Mouse (Mus musculus): ENCODE results near the gene Gm28635. TPM values are rescaled to one million over a fixed set of nuclear protein-coding genes. Genes with fewer than 3 reads are reported as not detected.

Gene Gm28635
- polyA plus RNA-seq, 1 experiment from 2014 or later: not detected

DNA sequence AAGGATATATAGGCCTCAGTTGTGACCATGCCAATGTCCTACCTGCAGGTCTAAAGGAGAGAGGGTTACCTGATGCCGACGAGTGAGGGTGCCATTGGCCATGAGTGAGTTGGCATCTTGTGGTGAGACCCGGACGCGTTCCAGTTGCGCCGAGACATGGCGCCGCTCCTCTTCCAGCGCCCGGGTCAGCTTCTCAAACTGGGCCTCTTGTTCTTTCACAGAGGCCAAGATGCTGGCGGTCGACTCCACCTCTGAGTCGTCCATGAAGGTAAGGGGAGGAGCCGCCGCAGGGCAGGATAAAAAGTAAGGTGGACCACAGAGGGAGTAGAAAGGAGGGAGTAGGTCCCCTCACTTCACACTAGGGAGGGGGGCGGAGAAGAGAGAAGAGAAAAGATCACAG, 53.6 kb downstream of the Gm28635 start:
- Histone ChIP-seq H3K27me3 (ENCODE audit: insufficient read depth, poor library complexity, severe bottlenecking) (no peaks in the 10 kb centered on the region), H3K36me3 (peaks cover 57% of the 10 kb centered on the region), H3K4me3 (no peak overlapping the region), H3K27ac (no peak overlapping the region), H3K4me1 (peaks cover 48% of the 10 kb centered on the region), H3K9me3 (no peaks in the 10 kb centered on the region)
- no peak for DNase-seq (ENCODE audit: low spot score)
- 91% methylated on average over 17 of the region's 17 CpGs for WGBS

DNA sequence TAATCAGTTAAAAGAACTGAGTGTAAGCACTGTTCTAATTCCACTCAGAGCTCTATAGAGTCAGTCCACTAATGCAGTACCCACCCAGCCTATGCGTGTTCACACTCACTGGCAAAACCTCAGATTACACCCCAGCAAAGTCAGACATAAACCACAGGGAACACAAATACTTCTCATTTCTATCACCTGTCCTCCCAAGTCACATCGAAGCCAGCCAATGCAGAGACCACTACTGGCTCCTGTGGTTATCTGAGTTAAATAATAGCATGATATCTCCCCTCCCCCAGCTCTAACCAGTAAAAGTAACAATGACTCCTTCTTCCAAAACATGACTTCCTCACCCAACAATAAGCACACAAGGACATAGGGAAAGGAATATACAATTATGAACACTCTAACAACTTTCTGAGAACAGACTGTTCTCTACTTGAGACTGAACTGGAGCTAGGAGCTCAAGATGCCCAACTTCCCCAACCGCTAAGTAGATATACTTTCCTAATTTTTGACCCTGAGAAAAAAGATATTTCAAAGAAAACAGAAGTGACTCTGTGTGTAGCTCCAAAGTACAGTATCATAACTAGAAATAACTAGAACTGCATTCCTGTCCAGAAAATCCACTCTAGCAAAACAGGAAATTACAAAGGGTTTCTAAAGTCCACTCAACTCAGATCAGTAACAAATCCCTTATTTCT, 54.3 kb downstream of the Gm28635 start:
- 80% methylated on average over 3 of the region's 3 CpGs for WGBS
- Histone ChIP-seq H3K36me3 (peaks cover 60% of the 10 kb centered on the region), H3K27me3 (ENCODE audit: insufficient read depth, poor library complexity, severe bottlenecking) (no peaks in the 10 kb centered on the region), H3K27ac (no peak overlapping the region), H3K9me3 (no peaks in the 10 kb centered on the region), H3K4me1 (peaks cover 53% of the 10 kb centered on the region), H3K4me3 (no peak overlapping the region)
- DNase-seq (ENCODE audit: low spot score): no peak

DNA sequence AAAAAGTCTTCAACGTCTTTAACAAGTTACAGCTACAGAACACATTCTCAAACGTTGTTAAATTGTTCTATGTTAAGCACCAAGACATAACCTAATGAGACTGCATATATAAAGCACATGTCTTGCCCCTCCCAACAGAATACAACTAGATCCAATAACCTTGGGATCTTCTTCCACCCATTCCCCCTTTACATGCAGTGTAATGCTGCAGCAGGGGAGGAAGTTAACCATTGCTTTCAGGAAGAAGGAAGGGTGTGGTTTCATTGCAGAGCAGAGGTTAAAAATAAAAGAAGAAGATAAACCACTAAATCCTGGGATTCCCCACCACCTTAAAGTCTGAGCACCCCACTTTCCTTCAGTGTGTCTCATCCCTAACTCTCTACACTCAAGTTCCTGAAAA, 55.2 kb downstream of the Gm28635 start:
- H3K9me3 ChIP-seq: no peaks in the 10 kb centered on the region
- no peaks in the 10 kb centered on the region for H3K27me3 ChIP-seq (ENCODE audit: insufficient read depth, poor library complexity, severe bottlenecking)
- no peak overlapping the region for H3K4me3 ChIP-seq
- H3K27ac ChIP-seq: no peak overlapping the region
- 71% methylated on average over 2 of the region's 2 CpGs for WGBS
- peaks cover 52% of the 10 kb centered on the region for H3K4me1 ChIP-seq
- peaks cover 58% of the 10 kb centered on the region for H3K36me3 ChIP-seq
- no peak for DNase-seq (ENCODE audit: low spot score)

DNA sequence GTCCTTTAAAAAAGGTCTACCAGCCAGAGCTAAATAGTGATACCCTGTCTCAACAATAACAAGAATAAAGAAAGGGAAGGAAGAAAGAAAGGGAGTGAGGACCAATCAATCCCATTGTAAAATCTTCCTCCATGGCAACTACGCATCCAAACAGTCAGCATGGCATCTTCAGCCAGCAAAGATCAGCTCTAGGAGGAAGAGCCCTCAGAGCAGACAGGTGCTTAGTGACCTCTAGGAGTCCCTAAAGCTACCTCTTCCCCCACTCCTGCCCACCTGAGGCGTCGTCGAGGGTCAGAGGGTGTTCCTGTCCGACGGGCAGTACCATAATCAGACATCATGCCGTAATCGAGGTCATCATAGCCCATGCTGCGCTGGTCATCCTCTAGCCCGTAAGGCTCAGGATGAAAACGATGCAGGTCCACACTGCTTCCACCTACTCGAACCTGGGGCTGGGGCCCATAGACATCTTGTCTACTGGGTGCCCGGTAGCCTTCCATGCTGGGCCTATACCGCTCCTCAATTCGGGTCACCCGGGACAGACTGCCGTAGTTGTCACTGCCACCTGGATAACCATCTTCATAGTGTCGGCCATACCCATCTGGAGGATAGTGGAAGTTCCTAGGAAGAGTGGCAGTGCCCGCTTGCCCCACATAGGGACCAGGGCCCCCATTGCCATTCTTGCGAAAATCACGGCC, 58.0 kb downstream of the Gm28635 start:
- peaks cover 34% of the 10 kb centered on the region for H3K4me1 ChIP-seq
- H3K27ac ChIP-seq: no peak overlapping the region
- H3K27me3 ChIP-seq (ENCODE audit: insufficient read depth, poor library complexity, severe bottlenecking): no peaks in the 10 kb centered on the region
- no peaks in the 10 kb centered on the region for H3K9me3 ChIP-seq
- DNase-seq (ENCODE audit: low spot score): peak; percentile 72
- WGBS: 93% methylated on average over 21 of the region's 21 CpGs
- H3K4me3 ChIP-seq: no peak overlapping the region
- peaks cover 83% of the 10 kb centered on the region for H3K36me3 ChIP-seq

DNA sequence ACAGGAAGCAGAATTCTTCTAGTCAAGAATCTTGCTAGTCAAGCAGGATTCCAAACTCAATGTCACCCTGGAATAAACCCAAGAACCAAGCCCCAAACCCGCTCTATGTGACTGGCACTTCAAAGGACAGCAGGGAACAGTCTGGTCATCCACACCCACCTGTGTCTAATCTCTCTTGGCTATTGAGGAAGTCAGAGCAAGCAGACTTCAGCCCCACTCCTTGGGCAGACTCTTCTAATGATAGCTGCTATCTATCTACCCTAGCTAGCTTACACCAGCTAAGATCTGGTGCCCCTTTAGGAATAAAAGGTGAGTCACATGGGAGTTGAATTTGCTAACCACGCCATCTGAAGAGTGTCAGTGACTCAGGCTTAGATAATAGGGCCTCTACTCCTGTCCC, 58.9 kb downstream of the Gm28635 start:
- H3K4me3 ChIP-seq: no peak overlapping the region
- H3K27me3 ChIP-seq (ENCODE audit: insufficient read depth, poor library complexity, severe bottlenecking): no peaks in the 10 kb centered on the region
- DNase-seq (ENCODE audit: low spot score): no peak
- H3K27ac ChIP-seq: 0 out of 2 replicates have a peak overlapping the region, but pooled peaks have one; percentile 47
- peaks cover 29% of the 10 kb centered on the region for H3K4me1 ChIP-seq
- WGBS: 49% methylated on average over 2 of the region's 2 CpGs
- peaks cover 84% of the 10 kb centered on the region for H3K36me3 ChIP-seq
- H3K9me3 ChIP-seq: no peaks in the 10 kb centered on the region

DNA sequence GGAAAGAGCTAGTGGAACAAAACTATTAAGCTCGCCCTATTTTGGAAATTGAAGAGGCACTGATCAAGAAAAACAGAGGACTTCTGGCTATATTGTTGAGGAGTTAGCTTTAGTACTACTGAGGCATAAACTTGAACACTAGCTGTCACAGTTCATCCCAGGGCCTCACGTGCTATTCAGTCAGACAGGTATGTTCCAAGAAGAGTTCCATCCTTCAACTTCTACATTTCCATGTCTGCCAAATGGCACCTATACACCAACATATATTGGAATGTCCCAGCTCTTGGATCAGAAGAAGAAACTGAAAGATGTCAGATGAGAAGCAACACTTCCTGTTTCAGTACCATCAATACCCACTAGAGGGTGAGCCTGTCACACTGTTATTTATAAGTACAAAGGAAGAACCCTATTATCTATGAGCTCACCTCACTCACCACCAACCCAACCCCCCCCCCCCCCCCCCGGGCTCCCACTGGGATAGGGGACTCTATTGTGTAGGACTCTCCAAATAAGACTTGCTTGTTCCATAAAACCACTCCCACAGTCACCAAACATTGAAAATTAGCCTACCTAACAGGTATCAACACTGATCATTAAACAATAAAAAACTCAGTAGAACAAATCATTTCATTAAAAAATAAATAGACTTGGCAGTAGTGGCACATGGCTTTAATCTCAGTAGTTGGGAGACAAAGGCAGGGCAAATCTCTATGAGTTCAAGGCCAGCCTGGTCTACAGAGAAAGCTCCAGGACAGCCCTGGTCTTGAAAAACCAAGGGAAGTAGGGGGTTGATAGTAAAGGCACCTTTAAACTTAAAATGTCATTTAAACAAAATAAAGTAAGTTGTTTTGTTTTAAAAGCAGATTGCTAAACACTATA, 60.0 kb downstream of the Gm28635 start:
- DNase-seq (ENCODE audit: low spot score): peak; percentile 74
- peaks cover 85% of the 10 kb centered on the region for H3K36me3 ChIP-seq
- no peak overlapping the region for H3K27ac ChIP-seq
- no peaks in the 10 kb centered on the region for H3K27me3 ChIP-seq (ENCODE audit: insufficient read depth, poor library complexity, severe bottlenecking)
- no peaks in the 10 kb centered on the region for H3K9me3 ChIP-seq
- 65% methylated on average over 3 of the region's 3 CpGs for WGBS
- H3K4me1 ChIP-seq: peaks cover 23% of the 10 kb centered on the region
- H3K4me3 ChIP-seq: no peak overlapping the region

DNA sequence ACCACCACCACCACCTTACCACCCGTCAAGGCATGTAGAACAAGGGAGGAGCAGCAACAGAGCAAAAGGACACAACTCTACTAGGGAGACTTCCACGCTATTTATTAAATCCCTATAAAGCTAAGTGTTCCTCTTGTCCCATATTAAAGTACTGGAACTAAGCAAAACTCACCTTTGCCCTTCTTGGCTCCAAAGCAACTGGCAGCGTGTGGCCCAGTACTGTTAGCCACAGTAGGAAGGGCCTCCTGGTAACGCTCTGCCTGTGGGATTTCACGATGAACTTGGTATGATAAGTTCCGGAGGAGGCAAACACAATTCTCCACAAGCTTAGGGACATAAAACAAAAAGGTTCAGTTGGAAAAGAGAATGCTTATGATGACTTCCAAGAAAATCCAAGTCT, 65.1 kb downstream of the Gm28635 start:
- H3K36me3 ChIP-seq: peaks cover 97% of the 10 kb centered on the region
- no peak for DNase-seq (ENCODE audit: low spot score)
- 92% methylated on average over 6 of the region's 6 CpGs for WGBS
- H3K9me3 ChIP-seq: no peaks in the 10 kb centered on the region
- H3K27ac ChIP-seq: no peak overlapping the region
- H3K4me3 ChIP-seq: no peak overlapping the region
- no peaks in the 10 kb centered on the region for H3K27me3 ChIP-seq (ENCODE audit: insufficient read depth, poor library complexity, severe bottlenecking)
- no peaks in the 10 kb centered on the region for H3K4me1 ChIP-seq

DNA sequence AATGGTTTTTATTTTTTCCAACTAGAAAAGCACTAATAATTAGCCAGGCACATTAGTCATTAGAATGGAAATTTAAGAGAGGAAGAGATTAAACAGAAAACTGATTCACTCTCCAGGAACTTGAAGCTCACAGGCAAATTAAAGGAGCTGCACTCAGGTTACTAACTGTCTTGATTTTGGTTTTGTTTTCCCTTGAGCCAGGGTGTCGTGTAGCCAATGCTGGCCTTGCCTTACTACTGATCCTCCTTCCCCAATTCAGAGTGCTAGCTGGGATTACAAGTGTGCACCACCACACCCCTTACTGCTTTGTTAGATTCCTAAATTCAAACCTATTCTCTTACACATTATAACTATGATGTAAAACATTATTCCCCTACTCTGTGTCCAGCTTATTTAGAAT, 70.0 kb downstream of the Gm28635 start:
- DNase-seq (ENCODE audit: low spot score): no peak
- H3K4me1 ChIP-seq: no peaks in the 10 kb centered on the region
- H3K4me3 ChIP-seq: no peak overlapping the region
- WGBS: 87% methylated on average over 1 of the region's 1 CpGs
- no peaks in the 10 kb centered on the region for H3K9me3 ChIP-seq
- H3K27ac ChIP-seq: no peak overlapping the region
- H3K27me3 ChIP-seq (ENCODE audit: insufficient read depth, poor library complexity, severe bottlenecking): no peaks in the 10 kb centered on the region
- H3K36me3 ChIP-seq: peaks cover 98% of the 10 kb centered on the region

DNA sequence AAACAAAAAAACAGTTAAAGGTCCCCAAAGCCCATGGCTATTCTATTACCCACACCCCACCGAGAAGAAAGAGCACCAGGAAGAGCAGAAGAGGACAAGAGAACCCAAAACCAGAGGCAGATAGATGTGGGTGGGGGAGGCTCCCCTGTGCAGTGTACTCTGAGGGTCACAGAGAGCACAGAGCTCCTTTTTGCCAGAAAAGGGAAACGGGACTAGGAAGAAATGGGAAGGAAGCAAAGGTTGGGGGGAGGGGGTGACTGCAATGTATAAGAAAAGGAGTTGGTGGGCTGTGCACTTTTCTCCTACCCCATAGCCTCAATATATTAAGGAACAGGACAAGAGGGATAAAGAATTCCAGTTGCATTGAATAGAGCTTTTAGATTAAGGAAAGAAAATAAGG, 76.9 kb downstream of the Gm28635 start:
- Histone ChIP-seq H3K36me3 (peaks cover 77% of the 10 kb centered on the region), H3K27me3 (ENCODE audit: insufficient read depth, poor library complexity, severe bottlenecking) (no peaks in the 10 kb centered on the region)

DNA sequence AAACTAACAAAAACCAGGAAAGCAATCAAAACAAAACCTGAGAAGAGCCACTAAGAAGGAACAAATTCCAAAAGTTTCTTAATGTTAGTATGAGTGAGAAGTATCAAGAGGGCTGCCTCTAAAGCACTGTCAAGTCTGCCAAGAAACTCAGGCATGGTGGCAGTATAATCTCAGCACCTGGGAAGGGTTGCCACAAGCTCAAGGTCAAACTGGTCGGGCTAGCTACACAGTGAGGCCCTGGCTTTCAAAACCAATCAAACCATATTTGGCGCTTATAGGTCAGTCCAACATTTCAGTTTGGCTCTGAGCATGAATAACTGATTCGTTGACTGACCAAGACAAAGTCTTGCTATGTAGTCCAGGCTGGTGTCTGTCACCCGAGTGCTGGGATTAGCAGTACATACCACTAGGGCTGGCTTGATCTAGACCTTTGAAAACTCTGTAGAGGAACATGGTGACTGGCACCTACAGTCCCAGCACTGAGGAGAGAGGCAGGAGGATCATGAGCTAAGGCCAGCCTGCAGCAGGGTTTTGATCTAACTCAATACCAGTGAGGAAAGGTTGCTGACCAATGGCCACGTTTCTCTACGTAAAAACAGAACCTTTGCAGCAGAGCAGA, 78.5 kb downstream of the Gm28635 start:
- DNase-seq (ENCODE audit: low spot score): no peak
- Histone ChIP-seq H3K27ac (peak overlapping the region; percentile 59; the same call in 1 of the 2 replicates), H3K4me1 (0 out of 2 replicates have a peak, but pooled peaks cover 5% of the 10 kb centered on the region), H3K36me3 (peaks cover 63% of the 10 kb centered on the region), H3K9me3 (no peaks in the 10 kb centered on the region), H3K4me3 (no peak overlapping the region), H3K27me3 (ENCODE audit: insufficient read depth, poor library complexity, severe bottlenecking) (no peaks in the 10 kb centered on the region)
- 86% methylated on average over 6 of the region's 6 CpGs for WGBS

More for the DNA sequence above, 76.9 kb downstream of the Gm28635 start:
- WGBS: 67% methylated on average over 2 of the region's 2 CpGs
- H3K9me3 ChIP-seq: no peaks in the 10 kb centered on the region
- DNase-seq (ENCODE audit: low spot score): no peak
- no peak overlapping the region for H3K4me3 ChIP-seq
- no peak overlapping the region for H3K27ac ChIP-seq
- H3K4me1 ChIP-seq: 0 out of 2 replicates have a peak, but pooled peaks cover 5% of the 10 kb centered on the region

DNA sequence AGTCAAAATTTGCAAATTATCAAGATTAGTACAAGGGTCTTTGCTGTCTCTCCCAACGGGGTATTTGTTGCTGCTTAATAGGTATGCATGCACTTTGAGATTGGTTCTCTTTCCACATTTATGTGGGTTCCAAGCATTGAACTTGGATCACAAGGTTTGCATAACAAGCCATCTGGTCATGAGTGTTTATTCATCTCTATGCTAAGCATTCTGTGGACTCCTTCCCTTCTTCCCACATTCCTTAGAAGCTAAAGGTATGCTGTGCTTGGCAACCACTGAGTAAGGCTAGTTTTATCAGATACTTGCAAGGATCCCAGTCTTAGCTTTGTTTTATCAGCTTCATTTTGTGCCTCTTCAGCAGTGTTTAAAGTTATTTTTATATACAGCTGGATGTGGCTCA, 80.7 kb downstream of the Gm28635 start:
- peaks cover 49% of the 10 kb centered on the region for H3K36me3 ChIP-seq
- no peak overlapping the region for H3K27ac ChIP-seq
- 0 out of 2 replicates have a peak, but pooled peaks cover 5% of the 10 kb centered on the region for H3K4me1 ChIP-seq
- no peaks in the 10 kb centered on the region for H3K27me3 ChIP-seq (ENCODE audit: insufficient read depth, poor library complexity, severe bottlenecking)
- no peak for DNase-seq (ENCODE audit: low spot score)
- H3K9me3 ChIP-seq: no peaks in the 10 kb centered on the region
- no peak overlapping the region for H3K4me3 ChIP-seq
- WGBS: 93% methylated on average over 1 of the region's 1 CpGs

DNA sequence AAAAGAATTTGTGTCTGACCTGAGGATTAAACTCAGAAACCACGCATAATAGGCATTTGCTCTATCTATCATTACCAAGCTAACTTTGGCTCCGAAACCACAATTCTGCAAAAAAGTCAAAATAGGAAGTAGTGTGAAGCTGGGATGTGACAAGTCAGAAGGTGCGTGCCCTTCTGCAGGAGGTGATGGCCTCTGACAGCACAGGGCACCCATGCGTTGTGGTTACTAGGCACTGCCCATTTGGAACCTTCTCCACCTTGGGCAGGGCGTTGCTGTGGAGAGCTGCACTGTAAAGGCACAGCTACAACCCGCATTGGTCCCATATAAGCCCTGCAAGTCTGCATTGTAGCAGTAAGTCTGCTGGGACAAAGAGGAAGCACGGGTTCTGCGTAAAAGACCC, 85.0 kb downstream of the Gm28635 start:
- DNase-seq (ENCODE audit: low spot score): no peak
- Histone ChIP-seq H3K36me3 (peaks cover 53% of the 10 kb centered on the region), H3K4me3 (no peak overlapping the region), H3K27me3 (ENCODE audit: insufficient read depth, poor library complexity, severe bottlenecking) (no peaks in the 10 kb centered on the region), H3K9me3 (peaks cover 8% of the 10 kb centered on the region), H3K27ac (no peak overlapping the region), H3K4me1 (no peaks in the 10 kb centered on the region)
- 92% methylated on average over 8 of the region's 8 CpGs for WGBS
